Mouse (Mus musculus) lung, postnatal 4 days (tissue): ENCODE measurements around the gene Gpr18.

Source experiments
- DNase-seq, 2 experiments: peaks; one replicate each; pipeline ENCODE4 v3.0.0; 2021

The Gpr18 gene

GRCm38 (mm10) chr14:121947966-121948365 is 32.4 kb upstream of the Gpr18 start:
- DNase-seq = no peak

- DNase-seq = no peak
These were observed 31.7 kb upstream of the Gpr18 start for GRCm38 (mm10) chr14:121947201-121947760.

- no peak for DNase-seq
These were observed 31.1 kb upstream of the Gpr18 start for GRCm38 (mm10) chr14:121946728-121947127.

- no peak for DNase-seq
These were observed 30.6 kb upstream of the Gpr18 start for GRCm38 (mm10) chr14:121946131-121946530.

- no peak for DNase-seq
These were observed 24.0 kb upstream of the Gpr18 start for GRCm38 (mm10) chr14:121939582-121939981.

- no peak for DNase-seq
These were observed 22.9 kb upstream of the Gpr18 start for GRCm38 (mm10) chr14:121938256-121939191.

GRCm38 (mm10) chr14:121937601-121938255 is 22.1 kb upstream of the Gpr18 start:
- no peak for DNase-seq

- DNase-seq = no peak
These were observed 21.3 kb upstream of the Gpr18 start for GRCm38 (mm10) chr14:121936856-121937255.

GRCm38 (mm10) chr14:121936356-121936755 is 20.8 kb upstream of the Gpr18 start:
- DNase-seq = no peak

- DNase-seq = no peak
These were observed 19.0 kb upstream of the Gpr18 start for GRCm38 (mm10) chr14:121934597-121934946.

GRCm38 (mm10) chr14:121933906-121934596 is 18.5 kb upstream of the Gpr18 start:
- no peak for DNase-seq

- no peak for DNase-seq
These were observed 16.6 kb upstream of the Gpr18 start for GRCm38 (mm10) chr14:121932180-121932579.

- no peak for DNase-seq
These were observed 16.0 kb upstream of the Gpr18 start for GRCm38 (mm10) chr14:121931594-121931993.

- DNase-seq = no peak
These were observed 15.3 kb upstream of the Gpr18 start for GRCm38 (mm10) chr14:121930731-121931383.

- no peak for DNase-seq
These were observed 13.8 kb upstream of the Gpr18 start for GRCm38 (mm10) chr14:121929243-121929951.

GRCm38 (mm10) chr14:121928375-121929137 is 13.0 kb upstream of the Gpr18 start:
- DNase-seq = peak in 1 of 2 experiments; percentile 66

- DNase-seq = no peak
These were observed 11.9 kb upstream of the Gpr18 start for GRCm38 (mm10) chr14:121927451-121927850.

- DNase-seq = no peak
These were observed 11.3 kb upstream of the Gpr18 start for GRCm38 (mm10) chr14:121926901-121927300.

- DNase-seq = no peak
These were observed 9.3 kb upstream of the Gpr18 start for GRCm38 (mm10) chr14:121924876-121925275.

GRCm38 (mm10) chr14:121922731-121923130 is 7.2 kb upstream of the Gpr18 start:
- DNase-seq = no peak

GRCm38 (mm10) chr14:121922016-121922415 is 6.4 kb upstream of the Gpr18 start:
- no peak for DNase-seq
